Mouse (Mus musculus) stomach, embryonic 16.5 days (tissue): ENCODE results near the gene Rhox10. TPM values are rescaled to one million over a fixed set of nuclear protein-coding genes. Genes with fewer than 3 reads are reported as not detected.

ENCODE experiments used
- polyA plus RNA-seq: library from polyadenylated mRNA; unstranded; fragments of >200 nt; fragmentation: Nextera tagmentation; extraction: Ambion mirVana; gene quantifications from 2 replicates; pipeline ENCODE4 v1.2.1, GENCODE M21; 2015

The Rhox10 gene
- polyA plus RNA-seq, 1 experiment from 2014 or later: not detected

Other genes with a start within 250 kb of the Rhox10 start
- not detected in 2 replicates for gene Rhox6, start 239.6 kb upstream of the Rhox10 start, polyA plus RNA-seq
- not detected in 2 replicates for gene Rhox7a, start 234.8 kb upstream of the Rhox10 start, polyA plus RNA-seq
- not detected in 2 replicates for gene Rhox8, start 187.5 kb upstream of the Rhox10 start, polyA plus RNA-seq
- gene Rhox7b, start 169.2 kb upstream of the Rhox10 start, polyA plus RNA-seq: not detected in 2 replicates
- not detected in 2 replicates for gene Rhox9, start 164.7 kb upstream of the Rhox10 start, polyA plus RNA-seq
- gene Btg1-ps1, start 47.7 kb upstream of the Rhox10 start, polyA plus RNA-seq: not detected in 2 replicates
- not detected in 2 replicates for gene Btg1-ps2, start 23.4 kb upstream of the Rhox10 start, polyA plus RNA-seq
- not detected in 2 replicates for gene Rhox11, start 18.7 kb downstream of the Rhox10 start, polyA plus RNA-seq
- not detected in 2 replicates for gene Rhox12, start 44.4 kb downstream of the Rhox10 start, polyA plus RNA-seq
- gene Rhox13, start 54.7 kb downstream of the Rhox10 start, polyA plus RNA-seq: not detected in 2 replicates
- 2.8 and 2.9 TPM in 2 replicates for gene Zbtb33, start 123.3 kb downstream of the Rhox10 start, polyA plus RNA-seq
- gene Tmem255a, start 186.0 kb downstream of the Rhox10 start, polyA plus RNA-seq: 37.9 and 38.6 TPM in 2 replicates
- gene Atp1b4, start 249.7 kb downstream of the Rhox10 start, polyA plus RNA-seq: 0.67 and 15.4 TPM in 2 replicates